Mouse (Mus musculus) E14TG2a.4 (cell line): ENCODE measurements around the gene Zfp872.

Experiments used
- CTCF ChIP-seq: conservative IDR thresholded peaks from 2 replicates; pipeline ENCODE4 v1.5.1; 2014; ENCODE audit warnings: low read length
- NANOG ChIP-seq: IDR thresholded peaks from 2 replicates; pipeline ENCODE4 v1.6.1; 2014; ENCODE audit warnings: borderline replicate concordance, low read length, mixed read lengths
- POU5F1 ChIP-seq: IDR thresholded peaks from 2 replicates; pipeline ENCODE4 v1.6.1; 2014; ENCODE audit warnings: low read length, borderline replicate concordance

DNA sequence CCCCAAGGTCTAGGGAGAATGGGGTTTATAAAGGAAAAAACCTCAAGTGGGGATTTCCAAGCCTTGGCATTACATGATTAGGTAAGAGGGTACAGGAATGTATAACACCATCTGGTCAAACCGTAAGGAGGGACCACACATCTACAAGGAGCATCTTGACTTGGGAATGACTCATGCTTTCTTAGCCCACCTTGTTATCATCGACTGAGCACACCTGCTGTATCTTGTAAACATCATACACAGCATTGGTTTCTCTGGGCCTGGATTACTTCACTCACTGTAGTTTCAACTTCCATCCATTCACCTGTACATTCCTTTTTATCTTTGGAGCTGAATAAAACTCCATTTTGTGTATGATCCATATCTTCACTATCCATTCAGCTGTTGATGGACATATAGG is 56.4 kb downstream of the Zfp872 start:
- TF ChIP-seq CTCF: no peak
- no peak for TF ChIP-seq POU5F1
- TF ChIP-seq NANOG: no peak
